Mouse (Mus musculus): ENCODE data around the gene Grhl3.
A peak's percentile ranks its signal among the peaks of the same experiment; 100 is the strongest.

Grhl3 gene

GRCm38 (mm10) chr4:135572276-135572675, 1.2 kb downstream of the Grhl3 start:
- no peak for DNase-seq

- DNase-seq, result no peak
Observed at GRCm38 (mm10) chr4:135571037-135571550, 2.3 kb downstream of the Grhl3 start.

- DNase-seq, result peak; percentile 49
Observed at GRCm38 (mm10) chr4:135570152-135571036, 3.0 kb downstream of the Grhl3 start.

GRCm38 (mm10) chr4:135569201-135569600, 4.2 kb downstream of the Grhl3 start:
- no peak for DNase-seq

- no peak for DNase-seq
Observed at GRCm38 (mm10) chr4:135567484-135567883, 5.9 kb downstream of the Grhl3 start.

- DNase-seq, result no peak
Observed at GRCm38 (mm10) chr4:135567042-135567441, 6.4 kb downstream of the Grhl3 start.

- DNase-seq, result peak; percentile 55
Observed at GRCm38 (mm10) chr4:135565400-135565799, 8.0 kb downstream of the Grhl3 start.

GRCm38 (mm10) chr4:135563794-135564193, 9.6 kb downstream of the Grhl3 start:
- DNase-seq, result no peak

GRCm38 (mm10) chr4:135549323-135549722, 24.1 kb downstream of the Grhl3 start:
- DNase-seq, result no peak

- no peak for DNase-seq
Observed at GRCm38 (mm10) chr4:135548521-135549077, 24.8 kb downstream of the Grhl3 start.

- DNase-seq, result no peak
Observed at GRCm38 (mm10) chr4:135548108-135548507, 25.3 kb downstream of the Grhl3 start.

- DNase-seq, result peak; percentile 36
Observed at GRCm38 (mm10) chr4:135547551-135547950, 25.9 kb downstream of the Grhl3 start.

GRCm38 (mm10) chr4:135546793-135547192, 26.6 kb downstream of the Grhl3 start:
- DNase-seq, result no peak

GRCm38 (mm10) chr4:135546008-135546407, 27.4 kb downstream of the Grhl3 start:
- peak; percentile 74 for DNase-seq

GRCm38 (mm10) chr4:135545080-135545511, 28.3 kb downstream of the Grhl3 start:
- DNase-seq, result peak; percentile 52

GRCm38 (mm10) chr4:135544284-135544683, 29.1 kb downstream of the Grhl3 start:
- DNase-seq, result no peak

- DNase-seq, result no peak
Observed at GRCm38 (mm10) chr4:135540057-135540456, 33.4 kb downstream of the Grhl3 start.

- DNase-seq, result no peak
Observed at GRCm38 (mm10) chr4:135539056-135539455, 34.4 kb downstream of the Grhl3 start.

- DNase-seq, result no peak
Observed at GRCm38 (mm10) chr4:135535021-135535420, 38.4 kb downstream of the Grhl3 start.

GRCm38 (mm10) chr4:135533001-135533400, 40.4 kb downstream of the Grhl3 start:
- no peak for DNase-seq

- no peak for DNase-seq
Observed at GRCm38 (mm10) chr4:135531771-135532613, 41.4 kb downstream of the Grhl3 start.

GRCm38 (mm10) chr4:135531236-135531635, 42.2 kb downstream of the Grhl3 start:
- DNase-seq, result no peak

- no peak for DNase-seq
Observed at GRCm38 (mm10) chr4:135530270-135530669, 43.2 kb downstream of the Grhl3 start.
